Mouse (Mus musculus) heart, adult 8-10 months (tissue): ENCODE results near the gene Ccdc28b. TPM values are rescaled to one million over a fixed set of nuclear protein-coding genes. Genes with fewer than 3 reads are reported as not detected.
A peak's percentile ranks its signal among the peaks of the same experiment; 100 is the strongest.

Experiments used
- DNase-seq: peaks from one replicate; pipeline ENCODE4 v3.0.0; 2022; ENCODE audit warnings: low spot score
- total RNA-seq, 4 experiments: library from RNA; stranded (reverse); gene quantifications; 2 replicates each; pipeline ENCODE4 v1.2.4; 2022

Ccdc28b gene
- total RNA-seq, result 10 to 100 TPM; 11.9 to 20.3 (median 14.6) TPM

DNA sequence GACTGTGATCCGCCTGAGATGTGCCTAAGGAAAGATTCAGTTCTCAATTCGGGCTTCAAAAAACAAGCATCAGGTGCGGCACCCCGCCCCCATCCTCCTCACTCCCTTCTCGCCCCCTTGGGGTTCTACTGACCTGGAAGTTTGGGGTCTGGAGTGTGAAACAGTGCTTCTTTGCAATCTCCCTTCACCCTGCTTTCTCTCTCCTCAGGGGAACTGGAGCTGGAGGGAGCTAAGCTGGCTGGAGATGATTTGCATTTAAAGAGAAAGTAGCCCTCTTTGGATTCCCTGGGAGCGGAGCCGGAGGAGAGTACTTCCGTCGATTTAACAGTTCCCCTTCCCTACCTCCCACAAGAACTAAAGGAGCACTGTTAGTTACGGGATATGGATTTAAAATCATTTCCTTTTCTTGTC, at the start of gene Ccdc28b:
Gene Ccdc28b (minus strand): TSS at position 267 of the 411 bp plus-strand sequence.
- DNase-seq, result peak; percentile 81

DNA sequence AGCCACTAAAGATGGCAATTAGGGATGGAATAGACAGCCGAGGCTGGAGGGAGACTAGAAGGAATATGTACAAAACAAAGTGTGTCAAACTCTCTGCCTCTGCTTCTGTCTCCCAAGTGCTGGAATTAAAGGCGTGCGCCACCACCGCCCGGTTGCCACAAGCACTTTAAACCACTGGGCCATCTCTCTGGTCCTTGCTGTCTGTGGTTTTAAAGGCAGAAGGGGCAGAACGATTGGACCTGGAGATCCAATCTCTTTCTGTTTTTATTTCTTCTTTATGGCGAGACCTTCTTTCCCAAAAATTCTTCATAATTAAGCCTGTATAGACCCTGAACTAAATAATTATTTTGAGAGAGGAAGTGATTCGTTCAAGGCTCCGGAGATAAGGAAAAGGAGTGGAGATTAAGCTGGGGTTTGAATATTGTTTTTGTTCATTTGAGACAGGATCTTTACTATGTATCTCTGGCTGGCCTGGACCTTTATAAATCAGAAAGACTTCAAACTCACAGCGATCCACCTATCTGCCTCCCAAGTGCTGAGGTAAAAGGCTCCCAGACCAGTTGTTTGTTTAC, 49.2 kb upstream of the Ccdc28b start:
- no peak for DNase-seq

DNA sequence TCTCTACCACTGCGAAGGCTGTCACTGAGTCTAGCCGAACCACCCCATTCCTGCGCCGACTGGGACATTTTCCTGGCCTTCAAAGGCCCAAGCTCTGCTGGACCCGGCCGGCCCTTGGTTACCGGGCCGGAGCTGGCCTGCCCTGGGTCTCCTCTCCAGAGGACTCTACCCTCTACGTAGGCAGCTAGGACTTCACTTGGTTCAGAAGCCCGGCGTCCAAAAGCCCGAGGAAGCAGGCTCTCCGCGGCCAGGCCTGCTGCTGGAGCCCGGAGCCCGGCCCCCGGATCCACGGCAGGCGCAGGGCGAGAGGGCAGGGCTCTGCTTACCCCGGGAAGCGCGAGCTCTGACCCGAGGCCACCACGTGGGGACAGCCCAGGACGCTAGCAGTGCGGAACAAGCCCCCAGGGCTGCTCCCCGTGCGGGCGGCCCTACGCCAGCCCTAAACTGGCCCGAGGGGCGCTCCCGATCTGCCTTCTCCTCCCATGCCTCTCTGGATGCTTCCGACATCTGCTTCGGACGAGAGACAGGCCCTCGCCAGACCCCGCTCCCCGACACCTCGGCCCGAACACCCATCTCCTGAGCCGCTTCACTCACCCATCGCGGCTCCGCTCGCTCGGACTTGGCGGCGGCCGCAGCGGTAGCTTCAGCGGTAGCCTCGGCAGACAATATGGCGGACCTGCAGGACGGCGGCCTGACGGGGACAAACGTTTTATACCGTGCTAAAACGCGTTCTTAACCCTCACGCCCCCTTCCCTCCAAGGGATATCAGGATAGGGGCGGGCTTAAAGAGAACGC, 48.5 kb upstream of the Ccdc28b start, which contains the start of gene Kpna6:
Gene Kpna6 (minus strand): TSS at position 685 of the 795 bp plus-strand sequence.
- DNase-seq, result peak; percentile 93

DNA sequence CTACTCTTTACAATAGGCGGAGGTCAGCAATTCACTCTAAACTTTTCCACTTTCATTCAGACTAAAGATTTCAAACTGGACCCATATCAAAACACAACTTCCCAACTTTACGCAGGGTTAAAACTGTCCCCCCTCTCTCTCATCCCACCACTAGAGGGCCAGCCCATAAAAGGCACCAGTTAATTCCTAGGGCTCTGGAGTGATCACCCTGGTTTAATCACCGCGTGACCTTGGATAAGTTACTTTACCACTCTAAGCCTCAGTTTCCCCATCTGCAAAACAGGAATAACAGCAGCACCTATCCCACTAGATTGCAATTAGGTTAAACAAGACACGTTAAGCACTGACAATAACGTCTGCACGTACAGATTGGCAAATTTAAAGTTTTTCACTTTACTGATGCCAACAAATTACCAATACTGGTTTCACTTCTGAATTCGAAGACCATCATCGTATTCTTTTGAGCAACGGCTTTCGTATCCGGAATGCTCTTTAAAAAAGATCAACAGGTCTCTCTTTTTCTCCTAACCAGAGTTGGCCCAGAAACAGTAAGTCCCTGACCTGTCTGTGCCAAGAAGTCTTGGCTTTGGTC, 47.8 kb upstream of the Ccdc28b start:
- peak; percentile 70 for DNase-seq

DNA sequence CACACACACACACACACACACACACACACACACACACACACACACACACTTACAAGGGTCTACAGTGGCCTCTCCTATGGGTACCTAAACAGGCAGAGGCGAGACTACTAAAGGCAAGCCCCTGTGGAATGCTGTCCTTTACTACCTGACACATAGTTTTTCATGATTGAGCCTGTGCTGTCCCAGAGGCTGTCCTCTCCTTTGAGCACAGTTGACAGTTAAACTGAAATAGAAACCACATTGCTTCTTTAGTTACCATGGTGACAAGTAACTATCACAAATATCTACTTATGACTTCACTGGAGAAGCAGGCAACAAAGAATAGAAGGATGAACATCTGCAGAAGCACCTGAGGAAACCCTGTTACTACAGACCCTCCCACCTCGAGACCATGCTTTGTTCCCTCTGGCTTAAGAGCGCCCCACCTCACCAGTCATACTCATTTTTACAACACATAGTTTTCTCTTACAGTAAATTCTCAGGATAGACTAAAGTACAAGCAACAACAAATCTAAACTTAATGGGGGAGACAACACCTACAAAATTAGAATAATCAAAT, 38.6 kb upstream of the Ccdc28b start:
- DNase-seq, result no peak

DNA sequence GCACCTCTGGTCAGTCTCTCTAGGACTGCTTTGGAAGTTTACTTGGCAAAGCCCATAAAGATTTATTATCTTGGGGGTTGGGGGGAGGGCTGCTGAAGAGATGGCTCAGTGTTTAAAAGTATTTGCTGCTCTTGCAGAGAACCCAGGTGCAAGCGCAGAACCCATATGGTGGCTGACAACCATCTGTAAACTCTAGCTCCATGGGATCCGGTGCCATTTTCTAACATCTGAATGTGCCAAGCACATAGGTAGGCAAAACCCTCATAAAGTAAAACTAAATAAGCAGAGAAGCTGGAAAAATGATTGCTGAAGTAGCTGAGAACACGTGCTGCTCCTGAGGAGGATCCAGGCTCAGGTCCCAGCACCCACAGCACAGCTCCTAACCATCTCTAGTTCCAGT, 37.8 kb upstream of the Ccdc28b start:
- DNase-seq, result no peak

DNA sequence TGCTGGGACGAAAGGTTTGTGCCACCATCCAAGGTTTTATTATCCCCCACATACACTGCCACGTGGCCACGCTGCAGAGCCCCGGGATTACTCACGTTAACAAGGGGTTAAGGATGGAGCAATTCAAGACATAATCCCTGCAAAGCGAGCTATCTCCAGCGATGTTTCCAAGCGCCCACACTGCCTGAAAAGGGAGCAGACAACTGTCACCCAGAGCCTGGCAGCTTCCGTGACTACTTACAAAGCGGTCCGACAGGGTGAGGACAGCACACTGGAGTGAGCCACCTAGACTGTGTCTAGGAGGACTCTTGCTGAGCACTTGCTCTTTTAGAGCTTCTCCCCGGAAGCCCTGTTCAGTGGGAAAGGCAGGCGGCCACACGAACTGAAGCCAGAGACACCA, 31.0 kb upstream of the Ccdc28b start:
- DNase-seq, result no peak

DNA sequence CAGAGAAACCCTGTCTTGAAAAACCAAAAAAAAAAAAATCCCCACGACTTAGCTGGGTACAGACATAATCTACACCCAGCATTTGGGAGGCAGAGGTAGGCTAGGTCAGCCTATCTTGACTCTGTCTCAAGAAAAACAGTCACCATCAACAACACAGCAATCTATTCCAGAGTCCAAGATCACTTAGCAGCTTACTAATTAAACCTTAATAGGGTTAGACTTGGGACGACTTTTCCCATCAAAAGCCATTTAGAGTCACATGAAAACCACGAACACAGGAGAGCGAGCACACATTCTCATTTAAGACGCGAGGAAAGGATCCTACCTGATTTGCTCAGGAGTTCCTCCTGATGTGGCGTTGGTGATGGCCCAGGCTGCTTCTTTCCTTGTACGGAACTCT, 26.6 kb upstream of the Ccdc28b start:
- DNase-seq, result no peak

DNA sequence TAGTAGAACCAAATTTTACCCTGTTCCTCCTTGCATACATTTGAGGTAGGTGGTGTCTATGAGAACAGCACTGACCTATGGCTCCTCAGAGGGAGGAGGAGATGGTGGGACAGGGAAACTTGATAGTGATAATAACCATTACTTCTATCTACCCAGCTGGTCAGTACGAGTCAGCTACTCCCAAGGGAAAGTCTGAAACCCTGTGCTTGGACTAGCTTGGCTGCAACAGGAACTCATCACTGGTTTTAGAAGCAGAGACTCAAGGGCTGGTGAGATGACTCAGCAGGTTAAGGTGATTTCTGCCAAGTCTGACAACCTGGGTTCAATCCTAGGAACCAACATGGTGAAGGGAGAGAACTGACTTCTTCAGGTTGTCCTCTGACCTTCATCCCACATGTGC, 24.9 kb upstream of the Ccdc28b start:
- no peak for DNase-seq

DNA sequence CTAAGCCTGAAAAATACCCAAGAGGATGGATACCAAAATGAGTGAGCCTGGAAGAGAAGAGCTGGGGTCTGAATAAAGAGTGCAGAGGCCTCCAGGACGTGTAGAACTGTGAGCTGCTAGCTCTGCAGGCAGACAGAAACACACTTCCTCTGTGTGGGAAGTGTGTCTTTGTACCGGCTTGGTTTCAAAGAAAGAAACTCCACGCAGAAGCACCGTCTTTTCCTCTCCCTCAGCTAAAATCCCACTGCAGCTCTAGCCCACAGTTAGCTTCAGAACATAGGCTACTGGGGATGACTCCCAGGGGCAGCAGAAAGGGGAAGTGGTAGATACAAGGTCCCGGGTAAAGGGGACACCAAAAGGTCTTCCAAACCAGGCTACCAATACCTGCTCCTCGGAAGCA, 21.5 kb upstream of the Ccdc28b start:
- no peak for DNase-seq

DNA sequence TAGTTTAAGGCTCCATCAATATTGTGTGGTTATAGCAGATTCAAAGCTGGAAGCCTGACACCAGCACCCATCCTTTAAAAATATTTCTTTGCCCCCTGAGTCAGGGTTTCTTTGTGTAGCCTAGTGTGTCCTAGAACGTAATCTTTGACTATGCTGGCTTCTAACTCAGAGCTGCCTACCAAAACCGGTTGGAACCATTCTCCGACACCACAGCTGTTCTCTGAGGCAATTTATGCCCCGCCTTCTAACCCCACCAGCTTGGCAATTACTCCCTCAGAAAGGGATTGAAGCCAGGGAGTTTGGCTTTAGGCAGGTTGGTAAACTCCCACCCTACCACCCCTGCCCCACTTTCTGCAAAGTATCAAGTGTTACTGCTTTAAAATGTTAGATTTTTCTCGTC, 18.0 kb upstream of the Ccdc28b start:
- DNase-seq, result no peak

DNA sequence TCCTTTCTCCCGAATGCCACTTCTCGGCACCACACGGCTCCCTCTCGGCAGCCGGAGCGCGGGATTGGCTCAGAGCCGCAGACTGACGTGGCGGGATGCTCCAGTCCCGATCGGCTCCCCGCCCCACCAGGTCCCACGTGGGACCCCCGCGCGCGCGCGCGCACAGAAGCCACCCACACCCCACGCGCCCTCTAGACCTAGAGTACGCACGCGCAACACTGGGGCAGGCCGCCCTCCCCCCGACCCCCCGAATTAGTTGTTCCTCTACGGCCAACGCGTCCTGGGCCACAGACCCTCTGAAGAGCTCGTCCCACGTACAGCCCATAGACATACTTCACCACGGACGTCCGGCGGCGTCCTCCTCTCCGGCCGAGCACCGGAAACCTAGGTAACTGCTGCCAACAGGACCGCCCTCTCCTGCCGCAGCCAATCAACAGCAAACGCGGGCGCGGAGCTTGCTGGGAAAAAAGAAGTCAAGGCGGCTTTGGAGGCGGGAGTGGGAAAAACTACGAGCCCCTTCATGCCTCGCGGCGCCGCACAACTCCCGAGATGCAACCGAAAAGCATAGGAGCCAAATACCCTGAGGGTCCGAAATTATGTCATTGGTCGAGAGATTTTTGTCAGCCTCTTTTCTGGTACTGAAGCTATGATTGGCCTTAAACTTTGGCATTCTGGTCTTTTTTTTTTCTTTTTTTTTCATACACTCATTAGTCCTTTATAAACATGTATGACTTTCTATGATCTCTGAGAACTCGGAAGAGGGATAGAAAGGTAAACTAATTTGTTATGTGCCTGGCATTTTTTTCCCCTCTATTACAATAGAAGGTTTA, 17.1 kb upstream of the Ccdc28b start, which contains the start of gene Txlna:
Gene Txlna (minus strand): TSS at position 428 of the 830 bp plus-strand sequence.
- DNase-seq, result peak; percentile 98

DNA sequence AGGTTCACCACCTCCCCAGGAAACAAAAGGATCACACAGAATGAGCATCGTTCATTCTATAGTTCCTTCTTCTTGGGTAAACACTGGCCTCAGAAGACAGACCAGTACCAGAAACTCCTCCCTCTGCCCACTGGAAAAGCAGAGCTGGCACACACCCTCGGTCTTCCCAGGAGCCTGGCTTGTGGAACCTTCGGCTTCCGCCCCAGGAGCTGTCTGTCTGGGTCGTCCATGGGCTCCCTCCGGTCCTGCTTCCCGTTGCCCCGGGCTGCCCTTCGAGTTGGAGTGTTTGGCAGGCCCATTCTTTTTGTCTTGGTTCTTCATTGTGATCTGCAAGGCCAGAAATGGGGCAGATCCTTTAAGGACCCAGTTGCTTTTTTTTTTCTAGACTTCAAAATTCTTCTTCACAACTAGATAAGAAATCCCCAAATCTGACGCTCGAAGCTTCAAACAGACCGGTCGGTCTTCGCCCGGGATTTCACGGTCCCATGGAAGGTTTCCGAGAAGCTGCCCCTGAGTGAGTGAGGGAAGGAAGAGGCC, 16.4 kb upstream of the Ccdc28b start:
- DNase-seq, result peak; percentile 33

DNA sequence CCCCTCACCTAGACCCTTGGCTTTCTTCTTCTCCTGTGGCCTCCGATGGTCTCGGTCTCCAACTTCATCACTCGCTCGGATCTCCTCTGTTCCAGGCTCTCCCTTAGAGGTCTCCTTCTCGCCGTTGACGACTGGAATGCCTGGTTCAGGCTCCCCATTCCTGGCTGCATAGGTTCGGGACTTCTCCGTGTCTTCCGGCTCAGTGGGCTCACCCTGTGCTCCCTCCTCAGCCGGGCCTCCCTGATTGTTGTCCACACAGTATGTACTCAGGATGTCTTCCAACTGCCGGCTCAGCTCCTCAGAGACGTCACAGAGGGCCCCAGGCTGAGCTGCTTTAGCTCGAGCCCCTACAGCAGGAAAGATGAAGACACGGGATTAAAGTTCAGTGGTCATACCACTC, 15.5 kb upstream of the Ccdc28b start:
- DNase-seq, result no peak

DNA sequence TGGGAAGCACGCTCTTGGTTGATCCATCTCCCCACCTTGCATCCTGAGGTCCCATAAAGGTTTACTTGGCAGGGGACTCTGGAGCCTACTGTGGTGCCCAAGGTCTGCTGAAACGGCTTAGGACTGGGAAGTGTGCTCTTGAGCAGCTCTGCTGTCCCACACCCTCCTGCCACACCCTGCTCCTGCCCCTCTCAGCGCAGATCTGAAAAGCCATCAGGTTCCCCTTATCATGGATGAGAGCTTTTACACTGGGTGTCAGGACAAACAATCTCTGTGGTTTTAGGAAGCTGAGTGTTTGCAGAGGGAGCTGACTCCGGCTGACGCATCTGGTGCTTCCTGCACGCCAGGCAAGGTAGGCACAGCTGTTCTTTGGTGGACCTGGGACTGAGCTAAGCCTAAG, 10.1 kb upstream of the Ccdc28b start:
- no peak for DNase-seq

DNA sequence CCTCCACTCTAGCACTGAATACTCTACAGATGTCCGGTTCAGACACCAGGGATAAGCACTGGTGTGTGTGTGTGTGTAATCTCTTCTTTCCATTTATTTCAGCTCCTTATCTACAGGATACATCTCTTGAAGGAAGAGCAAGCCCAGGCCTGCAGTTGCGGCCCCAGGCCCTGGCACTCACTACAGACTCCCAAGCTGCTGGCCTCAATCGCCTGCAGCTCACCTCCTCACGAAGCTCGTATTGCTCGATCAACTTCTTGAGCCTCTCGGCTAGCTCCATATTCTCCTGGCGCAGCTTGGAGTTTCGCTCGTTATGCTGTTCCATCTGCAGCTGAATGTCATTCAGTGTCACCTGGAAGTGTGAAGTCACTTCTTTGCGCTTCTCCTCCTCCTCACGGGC, 8.1 kb upstream of the Ccdc28b start:
- DNase-seq, result no peak

DNA sequence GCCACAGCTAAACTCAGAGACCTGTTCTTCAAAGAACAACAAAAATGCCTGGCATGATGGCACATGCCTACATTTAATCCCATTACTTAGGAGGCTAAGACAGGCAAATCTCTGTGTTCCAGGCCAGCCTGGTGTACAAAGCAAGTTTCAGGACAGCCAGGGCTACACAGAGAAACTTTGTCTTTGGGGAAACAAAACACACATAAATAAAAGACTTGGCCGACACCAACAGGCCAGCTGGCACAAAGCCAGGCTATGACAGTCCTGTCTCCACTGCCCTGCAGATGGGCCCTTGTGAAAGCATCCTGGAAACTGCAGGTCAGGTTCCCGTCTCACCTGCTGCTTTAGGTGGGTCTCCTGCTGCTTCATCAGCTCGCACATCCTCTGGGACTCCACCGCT, 7.2 kb upstream of the Ccdc28b start:
- DNase-seq, result no peak

DNA sequence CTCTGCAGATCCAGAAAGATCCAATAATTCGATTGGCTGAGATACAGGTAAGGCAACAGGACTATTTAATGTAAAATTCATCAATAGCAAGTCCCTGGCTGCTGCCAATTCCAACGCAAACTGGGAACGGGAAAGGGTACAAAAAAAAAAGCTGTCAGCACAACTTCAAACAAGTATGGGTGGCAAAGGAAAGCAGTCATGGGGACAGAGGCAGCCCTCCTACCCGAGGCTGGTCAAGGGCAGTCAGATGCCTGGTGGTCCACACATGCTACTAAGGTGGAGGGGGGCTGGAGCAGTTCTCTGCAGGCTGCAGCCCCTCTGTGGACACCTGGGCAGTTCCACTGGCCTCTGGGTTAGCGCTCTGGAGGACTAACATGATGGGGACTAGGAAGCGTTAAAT, 2.3 kb upstream of the Ccdc28b start:
- no peak for DNase-seq

DNA sequence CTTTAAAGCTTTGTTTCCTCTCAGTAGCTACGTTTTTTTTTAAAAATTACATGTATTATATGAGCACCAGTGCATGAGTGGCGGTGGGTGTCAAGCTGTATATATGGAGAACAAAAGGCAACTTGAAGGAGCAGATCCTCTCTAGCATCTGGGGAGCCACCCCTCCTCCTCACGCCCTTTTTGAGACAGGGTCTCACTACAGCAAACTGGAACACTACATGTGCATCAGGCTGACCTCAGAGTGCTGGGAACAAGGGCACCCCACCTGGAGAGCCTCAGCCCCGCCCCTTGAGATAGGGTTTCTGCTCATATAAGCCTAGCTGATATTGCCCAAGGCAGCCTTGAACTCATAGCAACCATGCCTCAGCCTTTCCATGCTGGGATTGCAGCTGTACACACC, 1.7 kb upstream of the Ccdc28b start:
- DNase-seq, result no peak

DNA sequence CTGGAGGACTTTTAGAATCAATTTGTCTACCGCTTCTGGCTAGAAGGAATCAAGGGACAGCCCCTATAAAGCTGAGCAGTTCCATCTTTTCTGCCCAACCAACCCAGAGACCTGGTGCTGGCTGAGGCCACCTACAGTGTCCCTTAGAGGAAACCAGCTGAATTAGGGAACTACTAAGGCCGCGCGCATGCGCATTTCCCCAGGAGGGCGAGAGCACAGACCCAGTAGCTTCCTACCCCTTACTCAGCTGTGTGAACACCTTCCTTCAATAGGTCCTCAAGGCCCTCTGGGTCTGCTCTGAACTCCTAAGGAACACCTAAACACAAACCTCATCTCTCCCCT, 1.3 kb upstream of the Ccdc28b start:
- peak; percentile 39 for DNase-seq

DNA sequence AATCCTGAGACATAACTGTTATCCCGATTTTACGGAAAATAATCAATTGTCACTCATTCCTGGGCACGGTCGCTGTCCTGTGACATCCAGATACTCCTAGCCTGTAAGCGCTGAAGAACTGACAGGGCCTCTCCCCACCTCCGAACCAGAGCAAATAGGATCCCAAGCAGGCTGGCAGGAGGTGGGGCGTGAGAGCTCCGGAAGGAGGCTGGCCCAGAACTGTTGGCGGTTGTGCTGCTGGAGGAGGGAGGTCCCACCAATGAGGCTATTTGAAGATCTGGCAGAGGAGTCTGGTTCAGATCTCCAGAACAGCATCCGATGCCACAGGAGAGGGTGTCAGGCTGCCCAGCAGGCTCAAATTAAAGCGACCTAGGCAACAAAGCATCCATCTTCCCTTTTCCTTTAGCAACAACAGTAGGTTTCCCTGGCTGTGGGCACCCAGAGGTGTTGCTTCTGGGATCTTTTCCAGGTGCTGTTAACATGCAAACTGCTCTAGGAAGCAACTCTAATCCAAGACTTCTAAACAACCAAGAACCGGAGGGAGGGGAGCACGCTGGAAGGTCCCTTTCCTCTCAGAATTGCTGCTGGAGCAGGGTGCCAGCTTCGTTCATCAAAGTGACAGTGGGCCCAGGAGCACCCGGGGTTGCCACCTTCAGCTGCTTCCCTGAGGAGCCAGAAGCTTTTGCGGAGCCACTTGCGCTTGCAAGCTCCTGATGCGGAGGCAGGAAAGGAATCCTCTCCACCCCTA, 708 bp upstream of the Ccdc28b start:
- peak; percentile 90 for DNase-seq
